Mouse (Mus musculus) heart, adult 10 weeks (tissue): Measurements from ENCODE around the gene Vmn1r35. TPM values are rescaled to one million over a fixed set of nuclear protein-coding genes. Genes with fewer than 3 reads are reported as not detected.

Experiments
- polyA plus RNA-seq: library from polyadenylated mRNA; stranded (reverse); fragments of 350-450 nt; fragmentation: Illumina TruSeq; extraction: RNeasy Lipid Tissue Mini Kit (QIAGEN cat#74804); gene quantifications from one replicate; pipeline ENCODE4 v1.2.3, GENCODE M21; 2014; ENCODE audit warnings: low read depth, low replicate concordance

Gene Vmn1r35
- not detected for polyA plus RNA-seq

DNA sequence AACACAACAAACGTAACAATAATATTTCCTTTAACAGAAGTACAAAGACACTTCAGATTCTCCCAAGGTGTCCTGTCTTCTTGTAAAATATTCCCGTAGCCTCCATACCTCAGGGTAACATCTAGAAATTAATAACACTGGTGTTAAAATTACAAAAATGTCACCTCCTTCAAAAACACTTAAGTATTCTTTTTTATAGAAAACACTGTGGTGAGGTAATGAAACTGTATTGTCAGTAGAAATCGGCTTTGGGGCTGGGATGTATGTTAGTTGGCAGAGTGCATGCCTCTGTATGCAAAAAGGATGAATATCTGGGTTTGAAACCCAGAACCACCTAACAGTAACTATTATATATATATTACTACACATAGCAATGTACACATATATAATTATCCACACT, at the start of gene Vmn1r35:
TSS of gene Vmn1r35 (minus strand) at position 101 of the 400 bp plus-strand sequence.

DNA sequence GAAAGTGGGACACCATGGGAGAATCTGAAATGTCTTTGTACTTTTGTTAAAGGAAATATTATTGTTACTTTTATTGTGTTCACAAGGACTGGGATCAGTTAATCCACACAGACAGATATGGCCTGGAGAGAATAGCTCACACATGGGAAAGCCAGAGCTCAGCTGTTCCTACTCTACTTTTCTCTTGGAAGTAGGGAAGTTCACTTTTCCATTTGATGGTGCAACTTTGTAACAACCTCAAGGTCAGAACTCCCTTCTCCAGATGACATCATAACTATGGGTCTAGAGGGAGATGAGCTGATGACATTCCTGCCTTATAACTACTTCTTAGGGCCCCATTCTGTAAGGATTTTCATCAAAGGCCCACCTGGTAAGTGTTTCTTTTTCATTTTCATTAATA, 43.4 kb upstream of the Vmn1r35 start, which contains the start of gene Vmn1r37:
TSS of gene Vmn1r37 (plus strand) at position 301 of the 400 bp plus-strand sequence.

DNA sequence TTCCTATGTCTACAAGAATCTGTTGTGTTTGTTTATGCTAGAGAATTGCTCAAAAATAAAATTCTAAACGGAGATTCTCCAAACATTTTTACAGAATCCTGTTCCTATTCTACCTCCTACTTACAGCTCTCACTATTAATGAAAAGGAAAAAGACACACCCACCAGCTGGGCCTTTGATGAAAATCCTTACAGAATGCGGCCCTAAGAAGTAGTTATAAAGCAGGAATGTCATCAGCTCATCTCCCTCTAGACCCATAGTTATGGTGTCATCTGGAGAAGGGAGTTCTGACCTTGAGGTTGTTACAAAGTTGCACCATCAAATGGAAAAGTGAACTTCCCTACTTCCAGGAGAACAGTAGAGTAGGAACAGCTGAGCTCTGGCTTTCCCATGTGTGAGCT, 33.4 kb upstream of the Vmn1r35 start, which contains the start of gene Vmn1r36:
TSS of gene Vmn1r36 (minus strand) at position 101 of the 400 bp plus-strand sequence.

DNA sequence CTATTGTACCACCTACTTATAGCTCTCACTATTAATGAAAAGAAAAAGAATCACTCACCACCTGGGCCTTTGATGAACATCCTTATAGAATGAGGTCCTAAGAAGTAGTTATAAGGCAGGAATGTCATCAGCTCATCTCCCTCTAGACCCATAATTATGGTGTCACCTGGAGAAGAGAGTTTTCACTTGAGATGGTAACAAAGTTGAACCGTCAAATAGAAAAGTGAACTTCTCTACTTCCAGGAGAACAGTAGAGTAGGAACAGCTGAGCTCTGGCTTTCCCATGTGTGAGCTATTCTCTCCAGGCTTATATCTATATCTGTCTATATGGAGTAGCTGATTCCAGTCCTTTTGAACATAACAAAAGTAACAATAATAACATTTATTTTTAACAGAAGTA, 41.9 kb downstream of the Vmn1r35 start, which contains the start of gene Vmn1r34:
TSS of gene Vmn1r34 (minus strand) at position 101 of the 400 bp plus-strand sequence.

Other genes with a start within 250 kb of the Vmn1r35 start
- gene Mad2l1, start 150.5 kb downstream of the Vmn1r35 start, polyA plus RNA-seq, result 5.3 TPM
- gene Vmn1r32, start 125.8 kb downstream of the Vmn1r35 start, polyA plus RNA-seq, result not detected
- not detected for gene Vmn1r33, start 67.6 kb downstream of the Vmn1r35 start, polyA plus RNA-seq
- not detected for gene Vmn1r34, start 42.0 kb downstream of the Vmn1r35 start, polyA plus RNA-seq
- gene Vmn1r36, start 33.3 kb upstream of the Vmn1r35 start, polyA plus RNA-seq, result not detected
- not detected for gene Vmn1r37, start 43.5 kb upstream of the Vmn1r35 start, polyA plus RNA-seq
- not detected for gene Vmn1r38, start 96.7 kb upstream of the Vmn1r35 start, polyA plus RNA-seq
- not detected for gene Vmn1r39, start 124.7 kb upstream of the Vmn1r35 start, polyA plus RNA-seq
- gene Gng12, start 210.5 kb upstream of the Vmn1r35 start, polyA plus RNA-seq, result 27.9 TPM